ENCODE assay signal across 7 mouse cellular contexts in genomic region chr6:7846726-7847439, GRCm38 (mm10). TPM values are rescaled to one million over a fixed set of nuclear protein-coding genes. Genes with fewer than 3 reads are reported as not detected.
DNase-seq lines count a peak whose midpoint lies in the region; ATAC-seq and TF ChIP-seq lines count a peak whose summit lies in the region.

No protein-coding gene starts in this region.

- no peak for ATAC-seq in limb, embryonic 13.5 days (ENCODE audit: low FRiP score, low read depth)
- ATAC-seq in stomach, embryonic 15.5 days (ENCODE audit: insufficient read depth, low FRiP score, low read depth), result no peak

- H3K36me3 ChIP-seq in limb, embryonic 13.5 days, result no peaks in the 10 kb centered on the region
- H3K36me3 ChIP-seq in stomach, embryonic 15.5 days, result no peaks in the 10 kb centered on the region

- no peak for TF ChIP-seq CTCF in left cerebral cortex, adult 2 months (IDR thresholded peaks at IDR 0.05)

- peaks cover 19% of the 10 kb centered on the region for H3K4me1 ChIP-seq in brown adipose tissue, adult 24 weeks (ENCODE audit: control insufficient read depth, insufficient read depth, insufficient read length, low read length)
- H3K4me1 ChIP-seq in limb, embryonic 13.5 days, result peaks cover 30% of the 10 kb centered on the region
- peaks cover 14% of the 10 kb centered on the region; the same call in 1 of the 2 replicates for H3K4me1 ChIP-seq in stomach, embryonic 15.5 days

- H3K4me2 ChIP-seq in limb, embryonic 13.5 days (replicated peaks), result peak overlapping the region; percentile 48
- peak overlapping the region; percentile 41 for H3K4me2 ChIP-seq in stomach, embryonic 15.5 days

- 63% methylated on average over 8 of the region's 8 CpGs for WGBS in limb, embryonic 13.5 days
- WGBS in stomach, embryonic 15.5 days, result 69% methylated on average over 8 of the region's 8 CpGs

- no peaks in the 10 kb centered on the region for H3K9me3 ChIP-seq in limb, embryonic 13.5 days
- no peaks in the 10 kb centered on the region for H3K9me3 ChIP-seq in stomach, embryonic 15.5 days

- peak overlapping the region; percentile 35; the same call in 1 of the 2 replicates for H3K9ac ChIP-seq in limb, embryonic 13.5 days
- H3K9ac ChIP-seq in stomach, embryonic 15.5 days, result no peak overlapping the region

- H3K4me3 ChIP-seq in left cerebral cortex, adult 2 months, result peak overlapping the region; percentile 14
- 0 out of 2 replicates have a peak overlapping the region, but pooled peaks have one; percentile 7 for H3K4me3 ChIP-seq in brown adipose tissue, adult 24 weeks (ENCODE audit: insufficient read depth, low read depth, low read length)
- peak overlapping the region; percentile 15; the same call in 1 of the 2 replicates for H3K4me3 ChIP-seq in limb, embryonic 13.5 days
- H3K4me3 ChIP-seq in stomach, embryonic 15.5 days (replicated peaks), result peak overlapping the region; percentile 13; the same call in 1 of the 2 replicates

- DNase-seq in left cerebral cortex, adult 2 months (ENCODE audit: extremely low spot score in 1 of 2, low spot score in 2 of 2), result no peak
- no peak for DNase-seq in left cerebral cortex, postnatal 25 days (ENCODE audit: low spot score in 2 of 2)
- no peak for DNase-seq in right cerebral cortex, adult 18-20 months
- no peak for DNase-seq in left cerebral cortex, postnatal 36 days (ENCODE audit: low spot score in 2 of 2)

- H3K27me3 ChIP-seq in limb, embryonic 13.5 days, result no peaks in the 10 kb centered on the region
- no peaks in the 10 kb centered on the region for H3K27me3 ChIP-seq in stomach, embryonic 15.5 days (replicated peaks)

- intact Hi-C loops in left cerebral cortex, adult 2 months (cut with DNase I), result no loop called here
- intact Hi-C loops in left cerebral cortex, postnatal 25 days (cut with DNase I), result no loop called here
- intact Hi-C loops in left cerebral cortex, postnatal 36 days (cut with DNase I), result loop anchor here (5.0 kb wide), 1 partner anchor 335 kb away; no protein-coding TSS in a partner anchor

- no peak overlapping the region for H3K27ac ChIP-seq in left cerebral cortex, adult 2 months
- no peak overlapping the region for H3K27ac ChIP-seq in brown adipose tissue, adult 24 weeks (replicated peaks; ENCODE audit: low read depth, low read length)
- no peak overlapping the region for H3K27ac ChIP-seq in limb, embryonic 13.5 days
- no peak overlapping the region; the same call in 1 of the 2 replicates for H3K27ac ChIP-seq in stomach, embryonic 15.5 days

RNA-seq across cellular contexts. Expression of gene C1galt1, which starts 2.2 kb away (rescaled TPM):
- 10 to 100 TPM; 12.4 to 13.7 TPM for total RNA-seq in left cerebral cortex, adult 2 months (2021)
- total RNA-seq in left cerebral cortex, postnatal 25 days (2021), result 10 to 100 TPM; 15.1 to 15.6 TPM
- 12.7 and 13.4 TPM in 2 replicates for polyA plus RNA-seq in brown adipose tissue, adult 24 weeks (2012; ENCODE audit: insufficient read depth, insufficient read length, missing spikeins)
- polyA plus RNA-seq in limb, embryonic 13.5 days (2015; fragmentation: Nextera tagmentation; extraction: Ambion mirVana), result 3.1 and 3.5 TPM in 2 replicates
- 7.1 and 7.2 TPM in 2 replicates for polyA plus RNA-seq in stomach, embryonic 15.5 days (2015; fragmentation: Nextera tagmentation; extraction: Ambion mirVana)
- 10 to 100 TPM; 14.2 to 14.3 TPM for total RNA-seq in left cerebral cortex, postnatal 36 days (2021)
